Mouse (Mus musculus) pancreas, adult 10 weeks (tissue): ENCODE measurements around the gene Uhrf1bp1l. TPM values are rescaled to one million over a fixed set of nuclear protein-coding genes. Genes with fewer than 3 reads are reported as not detected.

Experiments
- polyA plus RNA-seq: library from polyadenylated mRNA; stranded (reverse); fragments of 350-450 nt; fragmentation: Illumina TruSeq; extraction: RNeasy Lipid Tissue Mini Kit (QIAGEN cat#74804); gene quantifications from one replicate; pipeline ENCODE4 v1.2.3, GENCODE M21; 2015; ENCODE audit warnings: low read depth, low replicate concordance; ENCODE audit not compliant: insufficient read depth

Gene Uhrf1bp1l
- 9.4 TPM for polyA plus RNA-seq

DNA sequence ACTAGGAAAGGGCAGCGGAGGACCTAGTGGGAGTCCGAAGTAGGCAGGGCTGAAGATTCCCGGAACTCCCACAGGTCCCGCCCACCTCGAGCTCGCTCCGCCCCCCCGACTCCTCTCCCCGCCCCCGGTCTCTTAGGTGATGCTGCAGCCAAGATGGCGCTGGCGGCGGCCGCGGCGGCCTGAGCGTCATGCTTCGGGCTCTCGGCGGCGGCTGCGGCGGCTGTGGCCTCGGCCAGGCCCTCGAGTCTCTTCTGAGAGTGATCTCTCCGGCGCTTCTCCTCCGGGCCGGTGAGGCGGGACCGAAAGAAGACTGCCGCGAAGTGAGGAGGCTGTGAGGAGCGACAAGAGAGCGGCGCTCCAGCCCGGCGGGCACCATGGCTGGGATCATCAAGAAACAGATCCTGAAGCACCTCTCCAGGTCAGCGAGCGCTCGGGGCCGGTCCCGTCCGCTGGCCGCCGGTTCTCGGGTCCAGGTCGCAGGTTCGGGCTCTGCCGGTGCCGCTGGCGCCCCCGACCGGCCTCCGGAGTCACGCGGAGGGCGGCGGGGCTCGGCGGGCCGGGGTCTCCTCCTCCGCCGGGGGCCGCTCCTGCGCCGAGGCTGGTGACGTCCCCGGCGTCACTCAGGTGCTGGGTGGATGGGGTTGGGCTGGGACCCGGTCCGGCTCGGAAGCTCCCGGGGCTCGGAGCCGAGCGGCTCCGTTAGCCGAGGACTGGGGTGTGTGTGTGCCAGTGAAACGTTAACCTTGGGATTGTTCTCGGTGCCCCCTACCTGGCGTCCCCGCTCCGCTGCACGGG, at the start of gene Uhrf1bp1l:
TSS of gene Uhrf1bp1l (plus strand) at position 121 of the 795 bp plus-strand sequence.

DNA sequence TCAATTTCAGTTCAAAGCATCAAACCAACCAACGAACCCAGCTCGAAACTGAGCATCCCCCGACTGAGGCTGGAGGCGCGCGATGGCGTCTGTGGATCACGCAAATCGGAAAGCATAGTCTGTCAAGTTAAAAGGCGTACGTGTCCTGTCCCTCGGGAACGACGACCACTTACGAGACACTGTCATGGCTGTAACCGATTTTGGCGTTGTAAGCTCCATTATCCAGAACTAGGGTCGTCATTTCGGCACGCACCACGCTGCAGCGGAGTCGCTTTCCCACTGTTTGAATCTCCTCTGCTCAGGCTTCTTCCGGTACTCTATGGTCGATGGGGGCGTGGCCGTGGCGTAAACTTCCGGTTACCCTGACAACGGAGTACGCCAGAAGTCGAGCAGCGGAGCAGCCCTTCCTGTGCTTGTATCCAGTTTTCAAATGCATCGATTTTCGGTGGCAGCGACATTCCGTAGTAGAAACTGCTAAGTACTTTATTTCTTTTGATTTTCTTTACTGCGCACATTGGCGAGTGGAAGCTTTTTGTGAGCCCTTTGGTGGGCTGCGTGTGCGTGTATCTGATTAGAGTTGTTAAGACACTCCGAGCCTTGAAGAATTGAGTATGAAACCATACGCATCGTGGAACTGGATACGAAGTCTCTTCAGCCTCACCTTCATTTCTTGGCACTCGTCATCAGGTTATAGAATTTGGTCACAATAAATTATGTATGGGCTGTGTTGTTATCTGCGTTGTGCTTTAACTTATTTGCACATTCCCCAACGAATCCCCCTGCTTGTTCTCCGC, 12.6 kb upstream of the Uhrf1bp1l start, which contains the start of gene Actr6:
TSS of gene Actr6 (minus strand) at position 295 of the 794 bp plus-strand sequence.

Other genes with a start within 250 kb of the Uhrf1bp1l start
- gene Nr1h4, start 211.4 kb upstream of the Uhrf1bp1l start, polyA plus RNA-seq = 6.4 TPM
- gene Slc17a8, start 123.7 kb upstream of the Uhrf1bp1l start, polyA plus RNA-seq = not detected
- 4.2 TPM for gene Scyl2, start 58.7 kb upstream of the Uhrf1bp1l start, polyA plus RNA-seq
- gene Actr6, start 12.7 kb upstream of the Uhrf1bp1l start, polyA plus RNA-seq = 1.3 TPM
- not detected for gene Anks1b, start 128.5 kb downstream of the Uhrf1bp1l start, polyA plus RNA-seq